Mouse (Mus musculus) kidney, adult 2 months (tissue): Measurements from ENCODE around the gene Gucy1b1. TPM values are rescaled to one million over a fixed set of nuclear protein-coding genes. Genes with fewer than 3 reads are reported as not detected.

ENCODE experiments used
- DNase-seq: peaks from one replicate; pipeline ENCODE4 v3.0.0; 2021
- H3K27ac ChIP-seq: fragments of 200-500 bp; 2 replicates; pipeline ENCODE4 v1.5.1; 2012; ENCODE audit warnings: low read depth, low read length, control low read depth, inconsistent platforms; ENCODE audit not compliant: insufficient read depth
- H3K27me3 ChIP-seq: fragments of 200-500 bp; replicated peaks from 2 replicates; pipeline ENCODE4 v1.6.1; 2012; ENCODE audit warnings: mild to moderate bottlenecking, moderate library complexity, low read length, inconsistent platforms; ENCODE audit not compliant: control insufficient read depth, insufficient read depth
- H3K36me3 ChIP-seq: fragments of 200-500 bp; 2 replicates; pipeline ENCODE4 v1.6.1; 2012; ENCODE audit warnings: mild to moderate bottlenecking, moderate library complexity, low read length, inconsistent platforms; ENCODE audit not compliant: control insufficient read depth, insufficient read depth
- H3K4me1 ChIP-seq: fragments of 200-500 bp; 2 replicates; pipeline ENCODE4 v1.6.1; 2011; ENCODE audit warnings: low read length; ENCODE audit not compliant: control insufficient read depth, insufficient read depth
- H3K4me3 ChIP-seq: fragments of 200-500 bp; 2 replicates; pipeline ENCODE4 v1.5.1; 2011; ENCODE audit warnings: mild to moderate bottlenecking, low read depth, low read length, control low read depth; ENCODE audit not compliant: insufficient read depth
- CTCF ChIP-seq: fragments of 200-500 bp; conservative IDR thresholded peaks from 2 replicates; pipeline ENCODE4 v1.5.1; 2011; ENCODE audit warnings: low read depth, mild to moderate bottlenecking, control low read depth, low read length, moderate library complexity, mixed read lengths; ENCODE audit not compliant: insufficient read depth, insufficient read length
- POLR2A ChIP-seq: fragments of 200-500 bp; IDR thresholded peaks from one replicate; pipeline ENCODE4 v1.6.1; 2011; ENCODE audit warnings: low read depth, low read length, control low read depth
- WGBS: fragments of 180-500 bp; shearing (Covaris S2); methylation state at CpG from one replicate; pipeline ENCODE4 v1.1.7; 2018; 5-methylcytosine and 5-hydroxymethylcytosine counted together
- polyA plus RNA-seq: library from polyadenylated mRNA; depleted of rRNA; stranded (reverse); fragments of >200 nt; gene quantifications from 2 replicates; pipeline ENCODE4 v1.2.3, GENCODE M21; 2012

The Gucy1b1 gene
- polyA plus RNA-seq, 1 experiment = 6.7 TPM

DNA sequence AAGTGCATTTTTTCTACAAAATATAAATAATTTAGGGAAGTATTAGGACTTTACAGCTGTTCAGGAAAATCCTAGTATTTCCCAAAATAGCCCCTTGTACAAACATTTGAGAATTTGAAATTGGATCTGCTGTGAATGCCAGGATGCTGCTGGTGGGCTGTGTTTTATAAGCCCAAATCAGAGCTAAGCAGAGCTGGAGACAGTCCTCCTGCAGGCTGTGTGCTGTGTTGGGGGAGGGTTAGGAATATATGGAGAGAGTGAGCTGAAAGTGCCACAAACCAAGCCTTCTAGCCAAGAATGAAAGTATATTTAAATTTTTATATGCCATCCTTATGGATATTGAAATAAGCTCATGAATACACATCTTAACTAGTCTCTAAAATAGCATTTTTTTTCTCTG lies 23.0 kb downstream of the Gucy1b1 start:
- TF ChIP-seq POLR2A (no peak), CTCF (no peak)
- Histone ChIP-seq H3K4me1 (no peaks in the 10 kb centered on the region), H3K4me3 (no peak overlapping the region), H3K27ac (no peak overlapping the region), H3K27me3 (no peaks in the 10 kb centered on the region), H3K36me3 (no peaks in the 10 kb centered on the region)
- DNase-seq = no peak

GRCm38 (mm10) chr3:82048681-82049080 lies 25.8 kb downstream of the Gucy1b1 start:
- Histone ChIP-seq H3K27ac (no peak overlapping the region), H3K4me1 (no peaks in the 10 kb centered on the region), H3K27me3 (no peaks in the 10 kb centered on the region), H3K36me3 (no peaks in the 10 kb centered on the region), H3K4me3 (no peak overlapping the region)
- DNase-seq = no peak
- TF ChIP-seq CTCF (no peak), POLR2A (no peak)
- 70% methylated on average over 7 of the region's 7 CpGs for WGBS

GRCm38 (mm10) chr3:82048078-82048477 lies 26.4 kb downstream of the Gucy1b1 start:
- whole genome bisulfite sequencing = 73% methylated on average over 4 of the region's 4 CpGs
- Histone ChIP-seq H3K4me1 (no peaks in the 10 kb centered on the region), H3K27ac (no peak overlapping the region), H3K4me3 (no peak overlapping the region), H3K36me3 (no peaks in the 10 kb centered on the region), H3K27me3 (no peaks in the 10 kb centered on the region)
- no peak for DNase-seq
- TF ChIP-seq CTCF (no peak), POLR2A (no peak)

GRCm38 (mm10) chr3:82047100-82047753 lies 27.3 kb downstream of the Gucy1b1 start:
- H3K36me3 ChIP-seq = no peaks in the 10 kb centered on the region
- no peak overlapping the region for H3K27ac ChIP-seq
- WGBS = 31% methylated on average over 8 of the region's 8 CpGs
- DNase-seq = peak; percentile 36
- no peaks in the 10 kb centered on the region for H3K27me3 ChIP-seq
- peak; percentile 68 for TF ChIP-seq CTCF
- no peak for TF ChIP-seq POLR2A
- no peaks in the 10 kb centered on the region for H3K4me1 ChIP-seq
- no peak overlapping the region for H3K4me3 ChIP-seq

- H3K27ac ChIP-seq = no peak overlapping the region
- H3K4me3 ChIP-seq = no peak overlapping the region
- TF ChIP-seq CTCF = no peak
- no peak for TF ChIP-seq POLR2A
- 86% methylated on average over 8 of the region's 8 CpGs for WGBS
- no peaks in the 10 kb centered on the region for H3K36me3 ChIP-seq
- no peak for DNase-seq
- no peaks in the 10 kb centered on the region for H3K27me3 ChIP-seq
- no peaks in the 10 kb centered on the region for H3K4me1 ChIP-seq
Measured at GRCm38 (mm10) chr3:82046087-82046486, 28.4 kb downstream of the Gucy1b1 start.

DNA sequence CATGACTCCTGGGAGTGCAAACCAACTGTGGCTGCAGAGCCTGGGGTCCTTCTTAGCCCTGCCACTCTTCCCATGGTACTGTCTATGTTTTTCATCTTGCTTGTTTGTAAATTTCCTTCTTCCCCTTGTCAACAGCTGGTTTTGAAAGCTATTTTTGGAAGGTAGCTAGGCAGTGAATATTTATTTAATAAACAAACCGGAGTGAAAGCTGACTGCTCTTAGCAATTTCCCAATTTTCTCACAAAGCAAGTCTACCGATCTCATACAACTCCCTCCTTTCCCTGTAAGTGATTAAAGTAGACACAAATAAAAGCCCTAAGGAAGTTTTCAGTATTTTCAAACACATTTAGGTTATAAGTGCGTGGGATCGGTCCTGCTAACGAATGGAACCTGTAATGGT lies 29.6 kb downstream of the Gucy1b1 start:
- 80% methylated on average over 5 of the region's 5 CpGs for WGBS
- no peak for DNase-seq
- Histone ChIP-seq H3K4me3 (no peak overlapping the region), H3K27me3 (no peaks in the 10 kb centered on the region), H3K36me3 (no peaks in the 10 kb centered on the region), H3K27ac (no peak overlapping the region), H3K4me1 (no peaks in the 10 kb centered on the region)
- TF ChIP-seq CTCF (no peak), POLR2A (no peak)

- Histone ChIP-seq H3K27ac (no peak overlapping the region), H3K36me3 (no peaks in the 10 kb centered on the region), H3K27me3 (no peaks in the 10 kb centered on the region), H3K4me1 (no peaks in the 10 kb centered on the region), H3K4me3 (no peak overlapping the region)
- 86% methylated on average over 6 of the region's 6 CpGs for WGBS
- DNase-seq = no peak
- no peak for TF ChIP-seq CTCF
- TF ChIP-seq POLR2A = no peak
Measured at GRCm38 (mm10) chr3:82043676-82044075, 30.8 kb downstream of the Gucy1b1 start.
